Mouse (Mus musculus): ENCODE measurements around the gene Agap2. TPM values are rescaled to one million over a fixed set of nuclear protein-coding genes. Genes with fewer than 3 reads are reported as not detected.
A peak's percentile ranks its signal among the peaks of the same experiment; 100 is the strongest.

The Agap2 gene
- polyA plus RNA-seq (2015; fragmentation: Nextera tagmentation; extraction: Ambion mirVana), result 0.33 and 0.88 TPM in 2 replicates

- TF ChIP-seq EP300 (IDR thresholded peaks at IDR 0.05; ENCODE audit: low read depth) (no peak), CTCF (IDR thresholded peaks at IDR 0.05; ENCODE audit: low read depth) (peak; percentile 65)
- H3K4me2 ChIP-seq (ENCODE audit: low read depth, low read length), result peak within 1 kb of the TSS; percentile 65
- peaks cover 21% of the 10 kb centered on the region; the same call in 1 of the 2 replicates for H3K27me3 ChIP-seq (ENCODE audit: insufficient read depth, low read length)
Measured at GRCm38 (mm10) chr10:127075080-127075479, at the start of gene Agap2. TSS of gene Agap2 (plus strand) at chr10:127075284.

GRCm38 (mm10) chr10:127030336-127031296 is 44.5 kb upstream of the Agap2 start, which contains the start of gene Tsfm:
TSS of gene Tsfm (minus strand) at chr10:127030840.
- peak within 1 kb of the TSS; percentile 73 for H3K9ac ChIP-seq (replicated peaks)
- WGBS (ENCODE audit: insufficient replicate concordance), result 5% methylated on average over 56 of the region's 56 CpGs
- no peaks in the 10 kb centered on the region for H3K27me3 ChIP-seq (ENCODE audit: insufficient read depth, low read length)
- H3K27ac ChIP-seq (ENCODE audit: low read depth), result peak within 1 kb of the TSS; percentile 30; the same call in 1 of the 2 replicates
- peak; percentile 99 for TF ChIP-seq CTCF (IDR thresholded peaks at IDR 0.05; ENCODE audit: low read depth)
- TF ChIP-seq EP300 (IDR thresholded peaks at IDR 0.05; ENCODE audit: low read depth), result no peak
- H3K36me3 ChIP-seq (replicated peaks; ENCODE audit: insufficient read depth, low read length), result peaks cover 14% of the 10 kb centered on the region; the same call in 1 of the 2 replicates
- H3K4me2 ChIP-seq (ENCODE audit: low read depth, low read length), result peak within 1 kb of the TSS; percentile 85
- no peaks in the 10 kb centered on the region for H3K9me3 ChIP-seq (ENCODE audit: low read length)
- DNase-seq (peak; percentile 94), ATAC-seq (peak; percentile 92)
- peak within 1 kb of the TSS; percentile 72 for H3K4me3 ChIP-seq (ENCODE audit: low read depth, low read length)
- 0 out of 2 replicates have a peak, but pooled peaks cover 4% of the 10 kb centered on the region for H3K4me1 ChIP-seq (ENCODE audit: insufficient read depth)

More at GRCm38 (mm10) chr10:127075080-127075479, at the start of gene Agap2:
- WGBS (ENCODE audit: insufficient replicate concordance), result 29% methylated on average over 9 of the region's 9 CpGs
- Histone ChIP-seq H3K9me3 (ENCODE audit: low read length) (no peaks in the 10 kb centered on the region), H3K4me3 (ENCODE audit: low read depth, low read length) (peak within 1 kb of the TSS; percentile 34), H3K9ac (replicated peaks) (no peak within 1 kb of the TSS; the same call in 1 of the 2 replicates), H3K36me3 (replicated peaks; ENCODE audit: insufficient read depth, low read length) (no peaks in the 10 kb centered on the region), H3K4me1 (ENCODE audit: insufficient read depth) (peaks cover 33% of the 10 kb centered on the region), H3K27ac (ENCODE audit: low read depth) (no peak within 1 kb of the TSS)
- ATAC-seq, result no peak
- DNase-seq, result peak; percentile 49

DNA sequence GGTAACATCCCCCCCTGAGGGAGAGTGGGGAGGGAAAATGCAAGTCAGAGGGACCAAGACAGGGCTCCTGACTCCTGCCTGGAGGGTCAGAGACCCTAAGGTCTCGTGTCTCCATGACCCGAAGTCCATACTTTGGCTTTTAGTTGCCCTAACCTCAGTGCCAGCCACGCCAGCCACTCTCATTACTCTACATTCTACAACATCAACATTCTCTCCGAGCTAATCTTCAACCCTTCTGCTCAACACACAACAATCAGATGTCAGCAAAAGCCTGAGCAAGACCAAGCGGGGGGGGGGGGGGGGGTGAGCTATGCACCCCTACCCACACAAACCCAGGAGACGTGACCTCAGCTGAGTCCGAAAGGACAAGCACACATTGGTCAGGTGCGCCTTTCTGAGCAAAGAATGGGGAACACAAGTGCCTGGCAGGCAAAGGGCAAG is 41.8 kb upstream of the Agap2 start:
- TF ChIP-seq EP300 (IDR thresholded peaks at IDR 0.05; ENCODE audit: low read depth) (no peak), CTCF (IDR thresholded peaks at IDR 0.05; ENCODE audit: low read depth) (no peak)
- DNase-seq, result no peak
- Histone ChIP-seq H3K9me3 (ENCODE audit: low read length) (no peaks in the 10 kb centered on the region), H3K4me2 (ENCODE audit: low read depth, low read length) (no peak overlapping the region), H3K27ac (ENCODE audit: low read depth) (no peak overlapping the region), H3K4me3 (ENCODE audit: low read depth, low read length) (no peak overlapping the region), H3K4me1 (ENCODE audit: insufficient read depth) (0 out of 2 replicates have a peak, but pooled peaks cover 4% of the 10 kb centered on the region), H3K36me3 (replicated peaks; ENCODE audit: insufficient read depth, low read length) (0 out of 2 replicates have a peak, but pooled peaks cover 3% of the 10 kb centered on the region), H3K9ac (replicated peaks) (no peak overlapping the region), H3K27me3 (ENCODE audit: insufficient read depth, low read length) (no peaks in the 10 kb centered on the region)
- no peak for ATAC-seq
- 65% methylated on average over 7 of the region's 8 CpGs for WGBS (ENCODE audit: insufficient replicate concordance)

- 69% methylated on average over 12 of the region's 12 CpGs for WGBS (ENCODE audit: insufficient replicate concordance)
- H3K4me1 ChIP-seq (ENCODE audit: insufficient read depth), result no peaks in the 10 kb centered on the region
- H3K27me3 ChIP-seq (ENCODE audit: insufficient read depth, low read length), result peaks cover 7% of the 10 kb centered on the region; the same call in 1 of the 2 replicates
- H3K27ac ChIP-seq (ENCODE audit: low read depth), result no peak overlapping the region
- DNase-seq, result no peak
- no peak overlapping the region for H3K4me3 ChIP-seq (ENCODE audit: low read depth, low read length)
- H3K9me3 ChIP-seq (ENCODE audit: low read length), result no peaks in the 10 kb centered on the region
- no peaks in the 10 kb centered on the region for H3K36me3 ChIP-seq (replicated peaks; ENCODE audit: insufficient read depth, low read length)
- ATAC-seq, result peak; percentile 67
- no peak overlapping the region for H3K4me2 ChIP-seq (ENCODE audit: low read depth, low read length)
- TF ChIP-seq EP300 (IDR thresholded peaks at IDR 0.05; ENCODE audit: low read depth), result no peak
- no peak for TF ChIP-seq CTCF (IDR thresholded peaks at IDR 0.05; ENCODE audit: low read depth)
- no peak overlapping the region for H3K9ac ChIP-seq (replicated peaks)
Measured at GRCm38 (mm10) chr10:127036273-127036672, 38.8 kb upstream of the Agap2 start.

GRCm38 (mm10) chr10:127037641-127038040 is 37.4 kb upstream of the Agap2 start:
- no peak overlapping the region for H3K4me2 ChIP-seq (ENCODE audit: low read depth, low read length)
- no peak overlapping the region for H3K4me3 ChIP-seq (ENCODE audit: low read depth, low read length)
- ATAC-seq (no peak), DNase-seq (no peak)
- H3K9ac ChIP-seq (replicated peaks), result no peak overlapping the region
- no peak overlapping the region for H3K27ac ChIP-seq (ENCODE audit: low read depth)
- peaks cover 8% of the 10 kb centered on the region; the same call in 1 of the 2 replicates for H3K27me3 ChIP-seq (ENCODE audit: insufficient read depth, low read length)
- peaks cover 7% of the 10 kb centered on the region for H3K4me1 ChIP-seq (ENCODE audit: insufficient read depth)
- TF ChIP-seq EP300 (IDR thresholded peaks at IDR 0.05; ENCODE audit: low read depth), result no peak
- TF ChIP-seq CTCF (IDR thresholded peaks at IDR 0.05; ENCODE audit: low read depth), result no peak
- no peaks in the 10 kb centered on the region for H3K9me3 ChIP-seq (ENCODE audit: low read length)
- H3K36me3 ChIP-seq (replicated peaks; ENCODE audit: insufficient read depth, low read length), result no peaks in the 10 kb centered on the region
- 67% methylated on average over 12 of the region's 12 CpGs for WGBS (ENCODE audit: insufficient replicate concordance)

Data from liver, postnatal 0 days (tissue).